Mouse (Mus musculus): ENCODE results near the gene Phb2.
"Not testable (repeated sequence)": the region's sequence is repeated elsewhere in the genome, so short reads cannot be mapped to it uniquely, and the experiment has no call there.

The Phb2 gene

DNA sequence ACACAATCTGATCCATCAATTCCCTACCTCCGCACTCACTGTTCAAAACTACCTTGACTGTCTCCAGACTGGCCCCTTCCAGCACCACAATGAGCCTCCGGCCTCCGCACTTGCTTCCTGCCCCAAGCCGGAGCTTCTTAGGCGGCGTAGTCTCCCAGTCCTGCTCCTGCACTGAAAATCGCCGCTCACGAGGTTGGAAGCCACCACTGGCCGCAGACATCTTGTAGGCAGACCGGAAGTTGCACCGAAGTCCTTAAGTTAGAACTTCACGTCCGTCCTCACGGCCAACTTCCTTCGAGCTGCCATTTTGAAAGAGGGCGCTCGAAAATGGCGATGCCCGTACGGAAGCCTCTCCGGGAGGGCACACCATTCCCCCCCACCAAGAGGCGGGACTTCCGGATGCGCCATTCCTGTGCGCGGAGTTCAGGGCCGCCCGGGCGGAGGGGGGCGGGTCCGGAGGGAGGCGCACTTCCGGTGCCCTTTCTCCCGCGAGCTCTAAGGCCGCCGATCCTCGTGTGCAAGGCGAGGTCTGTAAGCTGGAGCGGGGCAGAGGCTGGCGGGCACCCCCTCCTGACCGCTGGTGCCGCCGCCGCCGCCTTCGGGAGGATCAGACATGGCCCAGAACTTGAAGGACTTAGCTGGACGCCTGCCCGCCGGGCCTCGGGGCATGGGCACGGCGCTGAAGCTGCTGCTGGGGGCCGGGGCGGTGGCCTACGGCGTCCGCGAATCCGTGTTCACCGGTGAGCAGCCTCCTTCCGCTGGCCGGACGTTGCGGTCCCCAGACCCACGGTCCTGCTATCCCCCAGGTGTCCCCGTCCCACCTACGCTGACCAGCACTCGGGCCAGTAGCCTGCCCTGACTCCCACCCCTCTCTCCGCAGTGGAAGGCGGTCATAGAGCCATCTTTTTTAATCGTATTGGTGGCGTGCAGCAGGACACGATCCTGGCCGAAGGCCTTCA, at the start of gene Phb2, which contains the start of gene Emg1:
TSS of gene Phb2 (plus strand) at position 513 of the 959 bp plus-strand sequence.
TSS of gene Emg1 (minus strand) at position 355 of the 959 bp plus-strand sequence.
- DNase-seq, result peak; percentile 98

- DNase-seq, result peak; percentile 100
These were observed 49.4 kb upstream of the Phb2 start, which contains the start of gene Lpcat3 for GRCm38 (mm10) chr6:124662477-124663423. Gene Lpcat3, plus strand, starts transcription at chr6:124663027.

GRCm38 (mm10) chr6:124663424-124663795, 48.7 kb upstream of the Phb2 start:
- no peak for DNase-seq

- DNase-seq, result no peak
These were observed 47.9 kb upstream of the Phb2 start for GRCm38 (mm10) chr6:124664256-124664655.

DNA sequence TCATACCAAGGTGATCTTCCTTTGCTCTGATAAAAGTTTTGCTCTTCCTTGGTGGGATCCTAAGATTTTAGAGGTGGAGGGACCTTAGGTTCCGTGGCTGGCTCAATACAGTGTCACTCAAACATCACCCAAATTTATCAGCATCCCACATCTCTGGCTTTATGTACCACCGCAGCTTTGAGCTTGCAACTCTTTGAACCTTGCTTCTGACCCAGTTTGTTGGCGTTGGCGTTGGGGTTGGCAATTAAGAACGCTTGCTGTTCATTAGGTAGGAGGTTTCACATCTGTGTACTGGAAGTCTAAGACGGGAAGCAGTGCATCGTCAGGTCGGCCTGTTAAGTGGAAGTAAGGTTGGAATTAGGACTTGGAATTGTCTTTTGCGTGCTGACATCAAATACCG, 47.1 kb upstream of the Phb2 start:
- DNase-seq, result peak; percentile 37

DNA sequence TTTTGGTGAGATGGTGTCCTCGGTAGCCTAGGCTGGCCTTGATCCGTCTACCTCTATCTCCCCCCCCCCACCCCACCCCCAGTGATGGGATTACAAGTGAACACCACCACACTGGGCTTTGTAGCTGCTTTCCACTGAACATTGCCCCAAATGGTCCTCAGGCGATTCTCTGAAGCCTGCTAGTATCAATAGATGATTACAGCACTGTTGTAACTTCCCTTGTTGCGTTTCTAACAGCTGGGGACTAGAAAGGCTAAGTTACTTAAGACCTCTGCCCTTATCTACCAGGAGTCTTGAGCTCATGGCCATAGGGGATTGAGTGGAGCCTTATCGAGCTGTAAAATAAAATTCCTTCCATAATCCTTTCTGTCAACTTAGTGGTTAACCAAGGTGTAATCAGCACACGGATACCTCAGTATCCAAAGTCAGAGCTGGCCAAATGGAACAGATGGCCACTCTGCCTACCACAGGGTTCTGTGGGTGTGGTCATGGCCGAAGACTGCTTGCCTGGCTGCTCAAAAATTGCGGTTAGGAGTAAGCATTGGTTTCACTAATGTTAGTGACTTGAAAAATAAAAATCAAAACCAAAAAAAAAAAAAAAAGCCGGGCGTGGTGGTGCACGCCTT, 42.8 kb upstream of the Phb2 start:
- DNase-seq, result no peak

DNA sequence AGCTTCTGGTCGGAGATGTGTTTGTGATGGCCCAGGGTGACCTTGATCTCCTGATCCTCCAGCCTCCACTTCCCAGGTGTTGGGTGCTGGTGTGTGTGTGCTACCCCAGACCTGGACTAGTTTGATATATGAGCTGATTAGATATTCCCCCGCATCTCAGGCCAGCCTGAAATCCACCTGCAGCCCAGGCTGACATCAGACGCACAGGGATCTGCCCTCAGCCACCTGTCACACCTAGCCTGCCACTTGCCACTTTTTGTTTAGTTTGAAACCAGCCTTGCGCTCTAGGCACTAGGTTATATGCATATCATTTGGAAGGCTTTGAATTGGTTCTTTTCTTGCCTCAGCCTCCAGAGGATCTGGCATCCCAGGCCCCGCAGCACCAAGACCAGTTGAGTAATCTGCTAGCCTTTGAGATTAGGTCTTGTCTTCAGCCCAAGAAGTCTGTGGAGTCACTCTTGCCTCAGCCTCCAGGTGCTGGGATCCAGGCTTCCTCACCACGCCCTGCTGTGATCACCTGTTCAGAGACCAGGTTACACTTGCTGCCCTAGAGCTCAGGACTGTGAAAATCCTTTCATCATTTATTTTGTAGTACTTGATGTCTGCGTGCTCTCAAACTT, 41.7 kb upstream of the Phb2 start:
- DNase-seq, result no peak

GRCm38 (mm10) chr6:124672100-124672499, 40.0 kb upstream of the Phb2 start:
- no peak for DNase-seq

GRCm38 (mm10) chr6:124673619-124674018, 38.5 kb upstream of the Phb2 start:
- no peak for DNase-seq

DNA sequence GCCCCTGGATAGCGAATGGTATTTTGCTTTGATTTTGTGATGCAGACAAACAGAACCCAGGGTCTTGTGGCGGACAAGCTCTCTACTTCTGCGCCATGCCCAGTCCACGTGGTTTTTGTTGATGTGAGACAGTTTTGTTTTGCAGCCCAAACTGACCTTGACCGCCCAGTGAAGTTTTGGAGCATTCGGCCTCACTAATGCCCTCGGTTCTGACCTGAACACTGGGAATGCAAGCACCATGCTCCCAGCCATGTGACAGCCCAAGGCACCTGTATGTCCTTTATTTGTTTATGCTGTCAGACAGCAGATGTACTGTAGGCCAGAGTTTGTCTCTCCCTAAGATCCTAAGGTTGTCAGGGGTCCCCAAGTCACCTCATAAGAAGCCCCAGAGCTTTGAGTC, 37.5 kb upstream of the Phb2 start:
- DNase-seq, result no peak

GRCm38 (mm10) chr6:124676171-124676570, 36.0 kb upstream of the Phb2 start:
- DNase-seq, result no peak

DNA sequence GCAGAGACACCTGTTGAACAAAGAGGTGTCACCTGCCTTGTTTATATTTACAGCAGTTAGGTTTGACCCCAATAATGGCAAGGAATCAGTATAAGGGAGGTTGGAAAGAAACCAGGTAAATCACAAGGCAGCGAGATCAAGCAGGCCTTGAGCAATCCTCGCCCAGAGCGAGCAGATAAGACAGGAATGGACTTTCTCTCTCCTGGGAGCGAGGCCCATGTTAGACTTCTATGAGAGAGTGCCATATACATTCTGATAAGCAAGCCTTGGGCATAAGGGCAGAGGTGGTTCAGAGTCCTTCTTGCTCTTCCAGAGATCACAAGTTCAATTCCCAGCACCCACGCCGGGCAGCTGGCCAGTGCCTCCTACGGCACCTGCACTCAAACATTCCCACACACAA, 33.4 kb upstream of the Phb2 start:
- DNase-seq, result no peak

GRCm38 (mm10) chr6:124679486-124679885, 32.6 kb upstream of the Phb2 start:
- no peak for DNase-seq

- DNase-seq, result not testable (repeated sequence)
These were observed 29.8 kb upstream of the Phb2 start for GRCm38 (mm10) chr6:124682291-124682690.

- no peak for DNase-seq
These were observed 28.3 kb upstream of the Phb2 start for GRCm38 (mm10) chr6:124683591-124684417.

- DNase-seq, result no peak
These were observed 26.3 kb upstream of the Phb2 start for GRCm38 (mm10) chr6:124685606-124686386.

- not testable (repeated sequence) for DNase-seq
These were observed 25.5 kb upstream of the Phb2 start for GRCm38 (mm10) chr6:124686644-124687043.

DNA sequence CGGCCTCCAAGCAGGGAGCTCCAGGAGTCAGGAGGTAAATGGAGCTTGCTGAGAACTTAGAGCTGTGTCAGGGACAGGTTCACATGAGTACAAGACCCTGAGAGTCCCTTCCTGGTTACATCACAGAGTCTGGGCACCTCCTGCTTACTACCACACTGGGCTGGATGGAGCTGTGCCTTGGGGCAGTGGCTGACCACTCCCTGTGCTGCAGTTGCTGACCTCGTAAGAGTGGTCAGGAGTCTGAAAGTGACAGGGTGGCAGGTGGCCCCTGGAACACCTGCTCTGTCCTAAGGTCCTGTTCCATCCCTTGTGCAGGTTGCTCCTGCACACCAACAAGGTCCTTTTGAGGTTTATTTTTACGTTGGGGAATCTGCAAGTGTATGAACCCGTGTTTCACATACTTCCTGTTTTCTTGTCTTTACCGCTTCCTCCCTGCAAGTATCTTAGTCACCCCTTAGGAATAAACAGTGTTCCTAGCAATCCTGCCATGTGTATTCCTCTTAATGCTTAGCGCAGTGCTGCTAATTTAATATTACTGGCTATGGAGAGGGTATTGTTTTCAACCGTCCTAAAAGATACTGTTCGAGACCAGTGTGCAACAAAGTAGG, 23.9 kb upstream of the Phb2 start:
- no peak for DNase-seq

DNA sequence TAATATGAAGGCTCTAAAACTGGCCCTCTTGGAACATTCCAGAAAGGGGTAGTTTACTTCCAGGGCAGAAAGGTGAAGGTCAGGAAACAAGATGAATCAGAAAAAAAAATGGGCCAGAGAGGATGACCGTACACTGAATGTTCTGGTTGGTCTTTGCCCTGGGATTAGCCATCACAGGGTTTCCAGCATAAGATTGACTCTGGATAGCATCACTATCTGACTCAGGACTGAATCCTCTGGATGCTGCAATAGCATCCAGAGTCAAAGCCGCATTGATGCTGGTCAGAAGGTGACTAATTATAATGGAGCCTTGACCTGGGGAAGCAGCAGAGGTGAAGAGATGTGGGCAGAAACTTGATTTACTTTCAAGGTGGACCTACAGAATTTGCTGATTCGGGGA, 23.1 kb upstream of the Phb2 start:
- DNase-seq, result no peak

GRCm38 (mm10) chr6:124690517-124690916, 21.6 kb upstream of the Phb2 start:
- DNase-seq, result no peak

Measured in thymus, postnatal 25 days (tissue).